Mouse (Mus musculus): Measurements from ENCODE around the gene Atpaf2. TPM values are rescaled to one million over a fixed set of nuclear protein-coding genes. Genes with fewer than 3 reads are reported as not detected.

Gene Atpaf2
- polyA plus RNA-seq, 1 experiment: not detected

GRCm38 (mm10) chr11:60416590-60416962, 1.7 kb downstream of the Atpaf2 start:
- TF ChIP-seq POLR2A (IDR thresholded peaks at IDR 0.05; ENCODE audit: insufficient read depth, low read depth, low read length) (no peak), CTCF (IDR thresholded peaks at IDR 0.05; ENCODE audit: insufficient read depth, low read depth, low read length) (no peak)
- H3K4me1 ChIP-seq (ENCODE audit: control insufficient read depth, insufficient read depth, low read length): peaks cover 11% of the 10 kb centered on the region
- under 1% methylated on average over 21 of the region's 21 CpGs for WGBS
- H3K4me3 ChIP-seq (ENCODE audit: insufficient read depth, low read depth, low read length): peak overlapping the region; percentile 78
- H3K27ac ChIP-seq (ENCODE audit: insufficient read depth, low read depth, low read length): peak overlapping the region; percentile 64

DNA sequence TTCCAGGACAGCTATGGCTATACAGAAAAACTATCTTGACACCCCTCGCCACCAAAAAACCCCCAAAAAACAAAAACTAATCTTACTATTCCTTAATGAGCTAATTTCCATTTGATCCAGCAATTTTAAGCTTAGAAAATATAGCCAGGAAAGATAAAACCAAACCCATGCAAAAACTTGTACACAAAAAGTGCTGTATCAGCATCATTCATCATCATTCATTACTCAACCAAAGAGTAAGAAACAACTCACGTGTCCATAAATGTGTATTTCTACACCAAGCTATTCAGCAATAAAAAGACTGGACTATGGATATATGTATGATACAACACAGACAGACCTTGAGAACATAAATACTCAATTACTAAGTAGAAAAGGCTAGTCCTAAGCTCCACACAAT, 5.3 kb downstream of the Atpaf2 start:
- Histone ChIP-seq H3K27ac (ENCODE audit: insufficient read depth, low read depth, low read length) (no peak overlapping the region), H3K4me3 (ENCODE audit: insufficient read depth, low read depth, low read length) (no peak overlapping the region), H3K4me1 (ENCODE audit: control insufficient read depth, insufficient read depth, low read length) (peaks cover 4% of the 10 kb centered on the region)
- 92% methylated on average over 2 of the region's 2 CpGs for WGBS
- TF ChIP-seq POLR2A (IDR thresholded peaks at IDR 0.05; ENCODE audit: insufficient read depth, low read depth, low read length): no peak
- TF ChIP-seq CTCF (IDR thresholded peaks at IDR 0.05; ENCODE audit: insufficient read depth, low read depth, low read length): no peak

- Histone ChIP-seq H3K4me3 (ENCODE audit: insufficient read depth, low read depth, low read length) (no peak overlapping the region), H3K4me1 (ENCODE audit: control insufficient read depth, insufficient read depth, low read length) (peaks cover 3% of the 10 kb centered on the region), H3K27ac (ENCODE audit: insufficient read depth, low read depth, low read length) (no peak overlapping the region)
- TF ChIP-seq CTCF (IDR thresholded peaks at IDR 0.05; ENCODE audit: insufficient read depth, low read depth, low read length): no peak
- TF ChIP-seq POLR2A (IDR thresholded peaks at IDR 0.05; ENCODE audit: insufficient read depth, low read depth, low read length): no peak
- WGBS: 3% methylated on average over 3 of the region's 3 CpGs
These were observed 6.1 kb downstream of the Atpaf2 start for GRCm38 (mm10) chr11:60412173-60412572.

DNA sequence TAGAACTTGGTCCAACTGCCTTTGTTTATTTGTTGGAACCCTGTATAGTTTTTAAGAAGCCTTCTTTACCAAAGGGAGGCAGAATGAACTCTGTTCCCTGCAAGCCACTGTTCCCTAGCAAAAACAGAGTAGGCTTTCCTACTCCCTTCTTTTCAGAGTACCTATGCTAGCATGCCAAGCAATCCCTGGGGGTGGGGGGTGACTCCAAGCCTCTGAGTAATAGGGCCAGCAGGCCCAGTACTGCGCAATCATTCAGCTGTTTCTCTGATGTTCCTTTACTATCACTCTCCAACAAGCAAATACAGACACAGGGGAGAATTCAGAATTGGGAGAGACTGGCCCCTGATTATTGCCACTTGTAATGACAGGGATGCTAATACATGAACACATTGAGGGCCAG, 11.7 kb downstream of the Atpaf2 start:
- TF ChIP-seq CTCF (IDR thresholded peaks at IDR 0.05; ENCODE audit: insufficient read depth, low read depth, low read length) (no peak), POLR2A (IDR thresholded peaks at IDR 0.05; ENCODE audit: insufficient read depth, low read depth, low read length) (no peak)

DNA sequence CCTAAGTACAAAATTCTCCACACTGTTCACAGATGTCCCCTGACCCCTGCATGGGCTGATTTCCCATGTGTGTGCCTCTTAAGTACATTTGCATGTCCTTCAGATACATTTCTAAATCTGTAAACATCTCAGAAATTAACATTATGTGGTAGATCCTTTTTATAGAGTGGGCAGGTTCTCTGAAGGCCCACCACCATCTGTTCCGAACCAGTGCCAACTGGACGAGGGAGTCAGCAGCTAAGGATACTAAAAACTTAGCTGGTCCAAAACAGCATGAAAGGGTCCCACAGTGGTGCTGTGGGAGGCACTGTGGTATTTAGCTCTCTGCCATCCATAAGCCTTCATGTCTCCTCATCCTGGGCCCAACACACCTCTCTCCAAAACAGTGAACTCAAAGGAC, 21.1 kb downstream of the Atpaf2 start:
- Histone ChIP-seq H3K27ac (ENCODE audit: insufficient read depth, low read depth, low read length) (no peak overlapping the region), H3K4me1 (ENCODE audit: control insufficient read depth, insufficient read depth, low read length) (0 out of 2 replicates have a peak, but pooled peaks cover 2% of the 10 kb centered on the region), H3K4me3 (ENCODE audit: insufficient read depth, low read depth, low read length) (no peak overlapping the region)
- TF ChIP-seq CTCF (IDR thresholded peaks at IDR 0.05; ENCODE audit: insufficient read depth, low read depth, low read length): no peak
- no peak for TF ChIP-seq POLR2A (IDR thresholded peaks at IDR 0.05; ENCODE audit: insufficient read depth, low read depth, low read length)
- 76% methylated on average over 2 of the region's 2 CpGs for WGBS

More for the DNA sequence above, 11.7 kb downstream of the Atpaf2 start:
- H3K27ac ChIP-seq (ENCODE audit: insufficient read depth, low read depth, low read length): no peak overlapping the region
- 87% methylated on average over 1 of the region's 1 CpGs for WGBS
- no peak overlapping the region for H3K4me3 ChIP-seq (ENCODE audit: insufficient read depth, low read depth, low read length)
- no peaks in the 10 kb centered on the region for H3K4me1 ChIP-seq (ENCODE audit: control insufficient read depth, insufficient read depth, low read length)

DNA sequence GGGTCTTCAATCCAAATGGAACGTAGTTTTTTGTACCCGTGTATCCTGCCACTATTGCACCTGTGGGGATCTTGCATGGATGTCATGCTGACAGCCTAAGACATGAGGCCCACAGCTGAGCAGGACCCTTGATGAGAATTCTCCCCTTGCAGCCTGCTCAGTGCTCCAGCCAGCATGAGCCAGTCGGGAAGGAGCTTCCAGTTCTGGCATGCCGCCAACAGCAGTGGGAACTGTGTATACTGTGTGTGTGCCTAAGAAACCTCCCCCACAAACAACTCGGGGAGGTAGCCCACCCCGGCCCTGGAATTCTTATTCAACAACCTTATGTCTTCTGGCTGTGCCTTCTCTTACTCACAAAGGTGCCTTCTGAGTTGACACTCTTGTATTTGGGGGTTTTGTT, 21.7 kb downstream of the Atpaf2 start:
- Histone ChIP-seq H3K4me1 (ENCODE audit: control insufficient read depth, insufficient read depth, low read length) (0 out of 2 replicates have a peak, but pooled peaks cover 2% of the 10 kb centered on the region), H3K4me3 (ENCODE audit: insufficient read depth, low read depth, low read length) (no peak overlapping the region), H3K27ac (ENCODE audit: insufficient read depth, low read depth, low read length) (no peak overlapping the region)
- TF ChIP-seq CTCF (IDR thresholded peaks at IDR 0.05; ENCODE audit: insufficient read depth, low read depth, low read length) (no peak), POLR2A (IDR thresholded peaks at IDR 0.05; ENCODE audit: insufficient read depth, low read depth, low read length) (no peak)
- WGBS: 33% methylated on average over 6 of the region's 6 CpGs

- H3K27ac ChIP-seq (ENCODE audit: insufficient read depth, low read depth, low read length): no peak overlapping the region
- H3K4me1 ChIP-seq (ENCODE audit: control insufficient read depth, insufficient read depth, low read length): no peaks in the 10 kb centered on the region
- TF ChIP-seq CTCF (IDR thresholded peaks at IDR 0.05; ENCODE audit: insufficient read depth, low read depth, low read length): no peak
- no peak for TF ChIP-seq POLR2A (IDR thresholded peaks at IDR 0.05; ENCODE audit: insufficient read depth, low read depth, low read length)
- no peak overlapping the region for H3K4me3 ChIP-seq (ENCODE audit: insufficient read depth, low read depth, low read length)
- WGBS: 85% methylated on average over 6 of the region's 6 CpGs
These were observed 26.9 kb downstream of the Atpaf2 start for GRCm38 (mm10) chr11:60391346-60391745.

GRCm38 (mm10) chr11:60387944-60388343, 30.3 kb downstream of the Atpaf2 start:
- Histone ChIP-seq H3K4me1 (ENCODE audit: control insufficient read depth, insufficient read depth, low read length) (peaks cover 12% of the 10 kb centered on the region), H3K27ac (ENCODE audit: insufficient read depth, low read depth, low read length) (no peak overlapping the region), H3K4me3 (ENCODE audit: insufficient read depth, low read depth, low read length) (no peak overlapping the region)
- 96% methylated on average over 2 of the region's 2 CpGs for WGBS
- no peak for TF ChIP-seq POLR2A (IDR thresholded peaks at IDR 0.05; ENCODE audit: insufficient read depth, low read depth, low read length)
- no peak for TF ChIP-seq CTCF (IDR thresholded peaks at IDR 0.05; ENCODE audit: insufficient read depth, low read depth, low read length)

DNA sequence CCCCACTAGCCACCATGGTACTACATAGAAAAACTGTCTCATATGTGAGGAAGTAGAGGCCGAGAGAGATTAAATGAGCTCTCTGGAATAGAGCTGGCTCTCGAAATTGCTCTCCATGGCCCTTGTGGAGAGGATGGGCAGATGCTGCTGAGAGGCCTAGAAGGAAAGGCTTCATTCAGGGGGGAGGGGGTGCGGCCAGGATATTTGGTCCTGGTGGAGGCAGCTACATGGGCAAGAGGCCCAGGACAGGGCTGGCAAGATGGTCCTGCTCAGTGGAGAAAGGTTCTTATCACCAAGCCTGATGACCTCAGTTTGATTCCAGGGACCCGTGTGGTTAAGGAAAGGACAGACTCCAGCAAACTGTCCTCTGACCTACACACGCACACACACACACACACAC, 32.3 kb downstream of the Atpaf2 start:
- 82% methylated on average over 5 of the region's 5 CpGs for WGBS
- H3K4me1 ChIP-seq (ENCODE audit: control insufficient read depth, insufficient read depth, low read length): peaks cover 12% of the 10 kb centered on the region
- no peak overlapping the region for H3K27ac ChIP-seq (ENCODE audit: insufficient read depth, low read depth, low read length)

More for the DNA sequence above, 32.3 kb downstream of the Atpaf2 start:
- no peak for TF ChIP-seq POLR2A (IDR thresholded peaks at IDR 0.05; ENCODE audit: insufficient read depth, low read depth, low read length)
- no peak for TF ChIP-seq CTCF (IDR thresholded peaks at IDR 0.05; ENCODE audit: insufficient read depth, low read depth, low read length)
- no peak overlapping the region for H3K4me3 ChIP-seq (ENCODE audit: insufficient read depth, low read depth, low read length)
